Mouse (Mus musculus) bone marrow macrophage, adult 2 months (primary cell): ENCODE results near the gene Mob3c.

ENCODE experiments used
- CTCF ChIP-seq: IDR thresholded peaks from 2 replicates; pipeline ENCODE4 v1.5.1; 2012; ENCODE audit warnings: low read depth, mild to moderate bottlenecking, low read length, moderate library complexity
- POLR2A ChIP-seq: IDR thresholded peaks from 2 replicates; pipeline ENCODE4 v1.6.1; 2012; ENCODE audit warnings: mild to moderate bottlenecking, low read depth, low read length, borderline replicate concordance

GRCm38 (mm10) chr4:115827888-115828571 lies at the start of gene Mob3c:
- TF ChIP-seq POLR2A (no peak), CTCF (no peak)
